Mouse (Mus musculus): Measurements from ENCODE around the gene Samd4.

Samd4 gene

GRCm38 (mm10) chr14:46882431-46883067 lies at the start of gene Samd4:
Samd4 (plus strand) TSS chr14:46882854.
- peak in 1 of 2 experiments; percentile 18 for DNase-seq (ENCODE audit: low spot score in 2 of 2)

- DNase-seq (ENCODE audit: low spot score in 2 of 2): no peak
Observed at GRCm38 (mm10) chr14:46839326-46839725, 43.3 kb upstream of the Samd4 start.

GRCm38 (mm10) chr14:46845706-46846105 lies 36.9 kb upstream of the Samd4 start:
- DNase-seq (ENCODE audit: low spot score in 2 of 2): no peak

GRCm38 (mm10) chr14:46848063-46848590 lies 34.5 kb upstream of the Samd4 start:
- DNase-seq (ENCODE audit: low spot score in 2 of 2): no peak

- no peak for DNase-seq (ENCODE audit: low spot score in 2 of 2)
Observed at GRCm38 (mm10) chr14:46848736-46849135, 33.9 kb upstream of the Samd4 start.

- no peak for DNase-seq (ENCODE audit: low spot score in 2 of 2)
Observed at GRCm38 (mm10) chr14:46849769-46850168, 32.9 kb upstream of the Samd4 start.

GRCm38 (mm10) chr14:46853677-46854076 lies 29.0 kb upstream of the Samd4 start:
- no peak for DNase-seq (ENCODE audit: low spot score in 2 of 2)

- DNase-seq (ENCODE audit: low spot score in 2 of 2): no peak
Observed at GRCm38 (mm10) chr14:46862922-46863321, 19.7 kb upstream of the Samd4 start.

GRCm38 (mm10) chr14:46880935-46881334 lies 1.7 kb upstream of the Samd4 start:
- peak in 1 of 2 experiments; percentile 41 for DNase-seq (ENCODE audit: low spot score in 2 of 2)

- no peak for DNase-seq (ENCODE audit: low spot score in 2 of 2)
Observed at GRCm38 (mm10) chr14:46881581-46882430, 848 bp upstream of the Samd4 start.

GRCm38 (mm10) chr14:46883068-46883870 lies 615 bp downstream of the Samd4 start:
- DNase-seq (ENCODE audit: low spot score in 2 of 2): no peak

GRCm38 (mm10) chr14:46883871-46884441 lies 1.3 kb downstream of the Samd4 start:
- DNase-seq (ENCODE audit: low spot score in 2 of 2): no peak

GRCm38 (mm10) chr14:46884701-46885428 lies 2.2 kb downstream of the Samd4 start:
- no peak for DNase-seq (ENCODE audit: low spot score in 2 of 2)

GRCm38 (mm10) chr14:46885429-46885755 lies 2.7 kb downstream of the Samd4 start:
- no peak for DNase-seq (ENCODE audit: low spot score in 2 of 2)

GRCm38 (mm10) chr14:46885891-46886301 lies 3.2 kb downstream of the Samd4 start:
- DNase-seq (ENCODE audit: low spot score in 2 of 2): no peak

- DNase-seq (ENCODE audit: low spot score in 2 of 2): no peak
Observed at GRCm38 (mm10) chr14:46889096-46889495, 6.4 kb downstream of the Samd4 start.

GRCm38 (mm10) chr14:46893961-46894360 lies 11.3 kb downstream of the Samd4 start:
- DNase-seq (ENCODE audit: low spot score in 2 of 2): no peak

GRCm38 (mm10) chr14:46897953-46898352 lies 15.3 kb downstream of the Samd4 start:
- no peak for DNase-seq (ENCODE audit: low spot score in 2 of 2)

GRCm38 (mm10) chr14:46898626-46899025 lies 16.0 kb downstream of the Samd4 start:
- no peak for DNase-seq (ENCODE audit: low spot score in 2 of 2)

- DNase-seq (ENCODE audit: low spot score in 2 of 2): no peak
Observed at GRCm38 (mm10) chr14:46902498-46903087, 19.9 kb downstream of the Samd4 start.

GRCm38 (mm10) chr14:46904276-46904675 lies 21.6 kb downstream of the Samd4 start:
- no peak for DNase-seq (ENCODE audit: low spot score in 2 of 2)
